Mouse (Mus musculus): ENCODE data around the gene Kcnn3. TPM values are rescaled to one million over a fixed set of nuclear protein-coding genes. Genes with fewer than 3 reads are reported as not detected.

The Kcnn3 gene
- polyA plus RNA-seq, 1 experiment from 2014 or later, result 8.5 TPM

GRCm38 (mm10) chr3:89622825-89623224 is 102.9 kb downstream of the Kcnn3 start:
- Histone ChIP-seq H3K9ac (replicated peaks) (no peak overlapping the region), H3K27ac (replicated peaks) (peak overlapping the region; percentile 70; the same call in 1 of the 2 replicates), H3K9me3 (replicated peaks) (no peaks in the 10 kb centered on the region), H3K27me3 (replicated peaks) (no peaks in the 10 kb centered on the region), H3K4me1 (peaks cover 31% of the 10 kb centered on the region), H3K4me3 (replicated peaks) (no peak overlapping the region), H3K4me2 (no peak overlapping the region), H3K36me3 (no peaks in the 10 kb centered on the region)
- peak; percentile 63 for ATAC-seq (ENCODE audit: low FRiP score)
- 8% methylated on average over 6 of the region's 6 CpGs for WGBS

- no peaks in the 10 kb centered on the region for H3K27me3 ChIP-seq (replicated peaks)
- WGBS, result 34% methylated on average over 4 of the region's 4 CpGs
- no peaks in the 10 kb centered on the region for H3K9me3 ChIP-seq (replicated peaks)
- H3K36me3 ChIP-seq, result no peaks in the 10 kb centered on the region
- peaks cover 31% of the 10 kb centered on the region for H3K4me1 ChIP-seq
- H3K4me2 ChIP-seq, result no peak overlapping the region
- 0 out of 2 replicates have a peak overlapping the region, but pooled peaks have one; percentile 33 for H3K27ac ChIP-seq (replicated peaks)
- no peak for ATAC-seq (ENCODE audit: low FRiP score)
- no peak overlapping the region for H3K9ac ChIP-seq (replicated peaks)
- no peak overlapping the region for H3K4me3 ChIP-seq (replicated peaks)
Measured at GRCm38 (mm10) chr3:89623531-89623930, 103.6 kb downstream of the Kcnn3 start.

- peaks cover 31% of the 10 kb centered on the region for H3K4me1 ChIP-seq
- H3K9me3 ChIP-seq (replicated peaks), result no peaks in the 10 kb centered on the region
- 0 out of 2 replicates have a peak overlapping the region, but pooled peaks have one; percentile 1 for H3K9ac ChIP-seq (replicated peaks)
- H3K27me3 ChIP-seq (replicated peaks), result no peaks in the 10 kb centered on the region
- no peak for ATAC-seq (ENCODE audit: low FRiP score)
- no peak overlapping the region for H3K4me2 ChIP-seq
- no peak overlapping the region for H3K4me3 ChIP-seq (replicated peaks)
- 63% methylated on average over 6 of the region's 6 CpGs for WGBS
- H3K27ac ChIP-seq (replicated peaks), result peak overlapping the region; percentile 33; the same call in 1 of the 2 replicates
- no peaks in the 10 kb centered on the region for H3K36me3 ChIP-seq
Measured at GRCm38 (mm10) chr3:89624001-89624400, 104.0 kb downstream of the Kcnn3 start.

- ATAC-seq (ENCODE audit: low FRiP score), result no peak
- WGBS, result 53% methylated on average over 5 of the region's 5 CpGs
- H3K9me3 ChIP-seq (replicated peaks), result no peaks in the 10 kb centered on the region
- peaks cover 28% of the 10 kb centered on the region for H3K4me1 ChIP-seq
- H3K36me3 ChIP-seq, result no peaks in the 10 kb centered on the region
- H3K27me3 ChIP-seq (replicated peaks), result no peaks in the 10 kb centered on the region
- no peak overlapping the region for H3K4me3 ChIP-seq (replicated peaks)
- no peak overlapping the region for H3K9ac ChIP-seq (replicated peaks)
- H3K27ac ChIP-seq (replicated peaks), result 0 out of 2 replicates have a peak overlapping the region, but pooled peaks have one; percentile 28
- H3K4me2 ChIP-seq, result no peak overlapping the region
Measured at GRCm38 (mm10) chr3:89624814-89625445, 105.0 kb downstream of the Kcnn3 start.

GRCm38 (mm10) chr3:89626556-89626955 is 106.6 kb downstream of the Kcnn3 start:
- WGBS, result 50% methylated on average over 4 of the region's 4 CpGs
- Histone ChIP-seq H3K4me2 (no peak overlapping the region), H3K9me3 (replicated peaks) (no peaks in the 10 kb centered on the region), H3K36me3 (no peaks in the 10 kb centered on the region), H3K9ac (replicated peaks) (no peak overlapping the region), H3K4me1 (peaks cover 28% of the 10 kb centered on the region), H3K27me3 (replicated peaks) (no peaks in the 10 kb centered on the region), H3K4me3 (replicated peaks) (no peak overlapping the region), H3K27ac (replicated peaks) (no peak overlapping the region)
- no peak for ATAC-seq (ENCODE audit: low FRiP score)

GRCm38 (mm10) chr3:89629811-89630210 is 109.8 kb downstream of the Kcnn3 start:
- ATAC-seq (ENCODE audit: low FRiP score), result no peak
- no peak overlapping the region for H3K27ac ChIP-seq (replicated peaks)
- 78% methylated on average over 3 of the region's 3 CpGs for WGBS

GRCm38 (mm10) chr3:89631750-89632149 is 111.8 kb downstream of the Kcnn3 start:
- Histone ChIP-seq H3K9me3 (replicated peaks) (no peaks in the 10 kb centered on the region), H3K27me3 (replicated peaks) (no peaks in the 10 kb centered on the region), H3K9ac (replicated peaks) (no peak overlapping the region), H3K4me3 (replicated peaks) (no peak overlapping the region), H3K4me1 (peaks cover 2% of the 10 kb centered on the region; the same call in 1 of the 2 replicates), H3K36me3 (no peaks in the 10 kb centered on the region), H3K27ac (replicated peaks) (no peak overlapping the region), H3K4me2 (no peak overlapping the region)
- no peak for ATAC-seq (ENCODE audit: low FRiP score)
- WGBS, result 79% methylated on average over 5 of the region's 5 CpGs

More at GRCm38 (mm10) chr3:89629811-89630210, 109.8 kb downstream of the Kcnn3 start:
- Histone ChIP-seq H3K4me3 (replicated peaks) (no peak overlapping the region), H3K36me3 (no peaks in the 10 kb centered on the region), H3K27me3 (replicated peaks) (no peaks in the 10 kb centered on the region), H3K9ac (replicated peaks) (no peak overlapping the region), H3K4me2 (no peak overlapping the region), H3K9me3 (replicated peaks) (no peaks in the 10 kb centered on the region), H3K4me1 (peaks cover 19% of the 10 kb centered on the region)

- no peaks in the 10 kb centered on the region; the same call in 1 of the 2 replicates for H3K4me1 ChIP-seq
- no peaks in the 10 kb centered on the region for H3K27me3 ChIP-seq (replicated peaks)
- no peak overlapping the region for H3K4me3 ChIP-seq (replicated peaks)
- no peak overlapping the region for H3K27ac ChIP-seq (replicated peaks)
- no peaks in the 10 kb centered on the region for H3K36me3 ChIP-seq
- 73% methylated on average over 6 of the region's 6 CpGs for WGBS
- no peaks in the 10 kb centered on the region for H3K9me3 ChIP-seq (replicated peaks)
- no peak for ATAC-seq (ENCODE audit: low FRiP score)
- H3K4me2 ChIP-seq, result no peak overlapping the region
- no peak overlapping the region for H3K9ac ChIP-seq (replicated peaks)
Measured at GRCm38 (mm10) chr3:89633531-89633930, 113.6 kb downstream of the Kcnn3 start.

GRCm38 (mm10) chr3:89633941-89634340 is 114.0 kb downstream of the Kcnn3 start:
- H3K4me1 ChIP-seq, result no peaks in the 10 kb centered on the region; the same call in 1 of the 2 replicates
- no peaks in the 10 kb centered on the region for H3K36me3 ChIP-seq
- WGBS, result 68% methylated on average over 6 of the region's 6 CpGs
- H3K9ac ChIP-seq (replicated peaks), result no peak overlapping the region
- no peaks in the 10 kb centered on the region for H3K27me3 ChIP-seq (replicated peaks)
- no peak overlapping the region for H3K4me3 ChIP-seq (replicated peaks)
- 0 out of 2 replicates have a peak, but pooled peaks have one; percentile 45 for ATAC-seq (ENCODE audit: low FRiP score)
- H3K27ac ChIP-seq (replicated peaks), result no peak overlapping the region
- H3K9me3 ChIP-seq (replicated peaks), result no peaks in the 10 kb centered on the region
- no peak overlapping the region for H3K4me2 ChIP-seq

GRCm38 (mm10) chr3:89640804-89641203 is 120.8 kb downstream of the Kcnn3 start:
- H3K36me3 ChIP-seq, result no peaks in the 10 kb centered on the region
- H3K27ac ChIP-seq (replicated peaks), result no peak overlapping the region
- no peak overlapping the region for H3K4me2 ChIP-seq
- peaks cover 18% of the 10 kb centered on the region for H3K27me3 ChIP-seq (replicated peaks)
- no peaks in the 10 kb centered on the region for H3K9me3 ChIP-seq (replicated peaks)
- no peak overlapping the region for H3K9ac ChIP-seq (replicated peaks)
- 54% methylated on average over 3 of the region's 3 CpGs for WGBS
- ATAC-seq (ENCODE audit: low FRiP score), result no peak
- H3K4me1 ChIP-seq, result peaks cover 8% of the 10 kb centered on the region
- no peak overlapping the region for H3K4me3 ChIP-seq (replicated peaks)

GRCm38 (mm10) chr3:89643391-89643790 is 123.4 kb downstream of the Kcnn3 start:
- Histone ChIP-seq H3K27ac (replicated peaks) (0 out of 2 replicates have a peak overlapping the region, but pooled peaks have one; percentile 24), H3K4me2 (no peak overlapping the region), H3K4me1 (peaks cover 34% of the 10 kb centered on the region), H3K36me3 (no peaks in the 10 kb centered on the region), H3K9me3 (replicated peaks) (no peaks in the 10 kb centered on the region), H3K9ac (replicated peaks) (no peak overlapping the region), H3K27me3 (replicated peaks) (peaks cover 18% of the 10 kb centered on the region), H3K4me3 (replicated peaks) (no peak overlapping the region)
- no peak for ATAC-seq (ENCODE audit: low FRiP score)
- WGBS, result 56% methylated on average over 8 of the region's 8 CpGs

GRCm38 (mm10) chr3:89646813-89647255 is 126.9 kb downstream of the Kcnn3 start:
- no peak overlapping the region; the same call in 1 of the 2 replicates for H3K9ac ChIP-seq (replicated peaks)
- peaks cover 59% of the 10 kb centered on the region for H3K4me1 ChIP-seq
- peak overlapping the region; percentile 83 for H3K27ac ChIP-seq (replicated peaks)
- H3K9me3 ChIP-seq (replicated peaks), result no peaks in the 10 kb centered on the region
- no peaks in the 10 kb centered on the region for H3K36me3 ChIP-seq
- ATAC-seq (ENCODE audit: low FRiP score), result peak; percentile 68
- peaks cover 17% of the 10 kb centered on the region for H3K27me3 ChIP-seq (replicated peaks)
- H3K4me2 ChIP-seq, result no peak overlapping the region
- H3K4me3 ChIP-seq (replicated peaks), result no peak overlapping the region
- WGBS, result 20% methylated on average over 5 of the region's 5 CpGs
